Mouse (Mus musculus): ENCODE data around the gene Mrpl43. TPM values are rescaled to one million over a fixed set of nuclear protein-coding genes. Genes with fewer than 3 reads are reported as not detected.

Gene Mrpl43
- 10 to 100 TPM; 72.3 to 80.9 TPM for polyA plus RNA-seq (2017; shearing (Covaris generic))

GRCm38 (mm10) chr19:45005957-45006712, at the start of gene Mrpl43:
Gene Mrpl43 (minus strand): TSS chr19:45006442.

GRCm38 (mm10) chr19:45047417-45047934, 41.2 kb upstream of the Mrpl43 start, which contains the start of gene Sfxn3:
Gene Sfxn3 (plus strand): TSS chr19:45047503.

GRCm38 (mm10) chr19:45045651-45046050, 39.4 kb upstream of the Mrpl43 start, which contains the start of gene Pdzd7:
Gene Pdzd7 (minus strand): TSS chr19:45045717.

GRCm38 (mm10) chr19:45014335-45014971, 8.2 kb upstream of the Mrpl43 start, which contains the start of gene Lzts2:
Gene Lzts2 (plus strand): TSS chr19:45014414.

GRCm38 (mm10) chr19:45005444-45005843, 798 bp downstream of the Mrpl43 start, which contains the start of gene Twnk:
Gene Twnk (plus strand): TSS chr19:45005663.

GRCm38 (mm10) chr19:44988831-44989566, 17.2 kb downstream of the Mrpl43 start, which contains the start of gene Sema4g:
Gene Sema4g (plus strand): TSS chr19:44989101.

Other genes starting within 250 kb of the Mrpl43 start
- gene Slf2, start 75.3 kb downstream of the Mrpl43 start, polyA plus RNA-seq (2017; shearing (Covaris generic)) = 10 to 100 TPM; 26.3 to 28.3 TPM
- under 1 TPM; 0.04 to 0.12 TPM for gene Sema4g, start 17.3 kb downstream of the Mrpl43 start, polyA plus RNA-seq (2017; shearing (Covaris generic))
- gene Twnk, start 779 bp downstream of the Mrpl43 start, polyA plus RNA-seq (2017; shearing (Covaris generic)) = 10 to 100 TPM in 1 of 2 experiments, 1 to 10 TPM in 1; 7.6 to 10.4 TPM
- 1 to 10 TPM; 2.3 to 5.2 TPM for gene Lzts2, start 8.0 kb upstream of the Mrpl43 start, polyA plus RNA-seq (2017; shearing (Covaris generic))
- gene Pdzd7, start 39.3 kb upstream of the Mrpl43 start, polyA plus RNA-seq (2017; shearing (Covaris generic)) = not detected
- gene Sfxn3, start 41.1 kb upstream of the Mrpl43 start, polyA plus RNA-seq (2017; shearing (Covaris generic)) = 10 to 100 TPM; 57.4 to 63.5 TPM
- under 1 TPM; 0.21 to 0.23 TPM for gene Kazald1, start 68.8 kb upstream of the Mrpl43 start, polyA plus RNA-seq (2017; shearing (Covaris generic))
- gene Tlx1, start 144.2 kb upstream of the Mrpl43 start, polyA plus RNA-seq (2017; shearing (Covaris generic)) = not detected
- under 1 TPM in 1 of 2 experiments, not detected in 1; 0.07 TPM for gene Lbx1, start 229.4 kb upstream of the Mrpl43 start, polyA plus RNA-seq (2017; shearing (Covaris generic))